Mouse (Mus musculus) MN1 (cell line): ENCODE measurements at regions not wholly inside any gene's neighbourhood (a gene's known extent, or its start where the extent isn't known, plus 50 kb on each side); places are given as distances from the start of the nearest gene placed in this dataset.

Experiments
- DNase-seq: peaks from one replicate; pipeline ENCODE4 v3.0.0-alpha.2; 2016; ENCODE audit warnings: low spot score

DNA sequence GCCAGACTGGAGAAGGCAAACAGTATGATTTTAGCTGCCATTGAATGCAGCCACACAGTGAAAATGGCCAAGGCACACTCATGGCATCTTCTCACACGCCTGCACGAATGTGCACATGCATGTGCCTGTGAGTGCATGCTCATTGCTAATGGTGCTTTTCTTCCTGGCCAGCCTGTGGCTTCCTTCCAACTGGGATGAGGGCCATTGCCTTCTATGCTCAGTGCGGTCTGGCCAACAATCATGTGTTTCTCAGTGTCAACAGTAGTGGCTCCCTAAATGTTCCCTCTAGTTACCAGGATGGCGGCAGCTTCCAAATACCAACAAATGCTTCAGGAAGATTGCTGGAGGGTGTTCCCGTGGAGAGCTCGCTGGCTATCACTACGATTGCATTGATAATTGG lies 131.7 kb upstream of the Sall1 start:
- DNase-seq, result no peak

- DNase-seq, result no peak
Measured at GRCm38 (mm10) chr8:89171561-89171960, 127.6 kb upstream of the Sall1 start.

- DNase-seq, result no peak
Measured at GRCm38 (mm10) chr8:89169484-89169883, 125.5 kb upstream of the Sall1 start.

GRCm38 (mm10) chr8:89167026-89167425 lies 123.1 kb upstream of the Sall1 start:
- no peak for DNase-seq

DNA sequence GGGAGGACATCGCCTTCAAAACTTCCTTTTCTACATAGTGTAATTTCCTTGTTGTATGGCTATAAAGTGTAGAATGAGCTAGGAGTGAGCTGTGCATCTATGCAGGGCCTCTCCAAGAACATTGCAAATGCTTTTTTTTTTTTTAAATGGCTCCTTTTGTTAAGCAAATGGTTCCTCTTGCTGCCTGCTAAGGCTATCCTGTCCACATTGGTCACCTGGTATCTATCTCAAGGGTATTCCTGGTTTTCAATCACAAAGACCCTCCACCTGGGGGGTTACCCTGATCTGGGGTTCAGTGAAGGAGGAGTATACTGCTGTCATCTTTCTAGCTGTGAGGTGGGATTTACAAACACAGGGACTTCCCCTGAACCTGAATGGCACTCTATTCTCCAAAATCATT lies 112.9 kb upstream of the Sall1 start:
- no peak for DNase-seq

DNA sequence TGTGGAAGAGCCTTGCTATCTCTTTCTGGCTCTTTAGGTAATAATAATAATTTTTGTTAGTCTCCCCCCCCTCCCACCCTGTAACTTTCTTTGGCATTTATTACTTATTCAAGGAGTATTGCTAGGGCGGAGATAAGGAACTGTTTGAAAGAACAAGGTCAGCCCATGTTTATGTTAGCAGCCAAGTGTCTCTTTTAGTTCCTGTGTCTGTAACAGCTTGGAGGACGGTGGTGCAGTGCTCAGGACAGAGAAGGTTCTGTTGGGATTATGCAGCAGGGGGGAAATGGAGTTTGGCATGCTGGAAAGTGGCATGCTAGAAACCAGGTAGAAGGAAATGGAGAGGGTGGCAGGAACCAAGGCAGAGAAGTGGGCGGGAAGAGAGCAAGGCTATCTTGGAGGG lies 109.6 kb upstream of the Sall1 start:
- no peak for DNase-seq

- no peak for DNase-seq
Measured at GRCm38 (mm10) chr8:89152867-89153595, 109.1 kb upstream of the Sall1 start.

- no peak for DNase-seq
Measured at GRCm38 (mm10) chr8:89152331-89152730, 108.4 kb upstream of the Sall1 start.

DNA sequence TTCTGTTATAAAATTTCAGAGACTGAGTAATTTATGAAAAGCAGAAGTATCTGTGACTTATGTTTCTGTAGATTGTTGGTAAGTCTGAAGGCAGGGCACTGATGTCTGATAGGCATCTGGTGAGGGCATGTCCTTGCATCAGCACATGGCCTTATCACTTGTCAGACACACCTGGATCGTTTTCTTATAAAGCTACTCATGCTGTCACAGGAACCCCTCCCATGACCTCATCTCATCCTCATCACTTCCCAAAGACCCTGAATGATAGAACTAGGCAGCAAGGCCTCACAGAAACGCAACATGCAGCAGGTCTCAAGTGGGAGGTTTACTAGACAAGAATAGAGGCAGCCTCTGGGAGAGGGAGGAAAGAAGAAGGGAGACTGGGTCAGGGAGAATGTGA lies 107.0 kb upstream of the Sall1 start:
- no peak for DNase-seq

- no peak for DNase-seq
Measured at GRCm38 (mm10) chr8:89141529-89142235, 97.7 kb upstream of the Sall1 start.

DNA sequence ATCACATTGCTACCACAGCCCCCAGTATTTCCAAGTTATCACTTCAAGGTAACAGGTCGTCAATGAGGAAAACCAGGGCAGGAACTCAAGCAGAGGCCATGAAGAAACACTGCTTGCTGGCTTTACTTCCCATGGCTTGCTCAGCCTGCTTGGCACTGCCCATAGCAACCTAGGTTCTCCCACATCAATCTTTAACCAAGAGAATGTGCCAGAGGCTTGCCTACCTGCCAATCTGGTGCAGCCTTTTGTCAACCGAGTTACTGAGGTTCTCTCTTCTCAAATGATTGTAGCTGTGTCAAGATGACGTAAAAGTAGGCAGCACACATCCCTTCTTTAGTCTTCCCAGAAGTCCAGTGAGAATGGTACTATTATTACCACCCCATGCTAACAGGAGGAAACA lies 95.9 kb upstream of the Sall1 start:
- no peak for DNase-seq

DNA sequence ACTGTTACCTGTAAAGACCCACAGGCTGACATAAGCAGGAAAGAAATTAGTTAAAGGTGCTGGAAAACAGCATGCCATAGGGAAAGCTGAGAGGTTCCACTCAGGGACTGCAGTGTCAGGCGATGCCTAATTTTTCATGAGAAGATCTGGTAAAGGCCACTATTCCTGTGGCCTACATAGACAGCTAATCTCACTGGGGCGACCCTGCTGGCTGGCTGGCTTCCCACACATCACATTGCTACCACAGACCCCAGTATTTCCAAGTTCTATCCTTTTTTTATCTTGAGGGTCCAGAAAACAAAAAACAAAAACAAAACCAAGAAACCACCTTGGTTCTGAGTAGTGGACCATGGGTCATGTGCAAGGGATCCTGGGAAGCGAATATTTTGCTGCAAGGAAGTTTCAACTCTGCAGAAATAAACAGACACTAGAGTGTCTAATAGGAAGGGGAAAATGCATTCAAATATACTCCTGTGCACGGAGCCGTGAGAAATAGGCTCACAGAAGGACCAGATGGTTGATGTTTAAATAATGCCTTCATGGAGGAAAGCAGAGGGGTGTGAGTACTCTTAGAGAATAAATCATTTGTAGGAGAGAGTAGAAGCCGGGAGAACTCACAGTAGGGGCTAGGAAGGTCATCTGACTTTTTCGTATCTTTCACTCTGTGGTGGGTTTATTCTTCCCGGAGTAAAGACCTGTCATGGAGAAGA lies 94.6 kb upstream of the Sall1 start:
- DNase-seq, result no peak

GRCm38 (mm10) chr8:89134581-89135484 lies 90.9 kb upstream of the Sall1 start:
- no peak for DNase-seq

DNA sequence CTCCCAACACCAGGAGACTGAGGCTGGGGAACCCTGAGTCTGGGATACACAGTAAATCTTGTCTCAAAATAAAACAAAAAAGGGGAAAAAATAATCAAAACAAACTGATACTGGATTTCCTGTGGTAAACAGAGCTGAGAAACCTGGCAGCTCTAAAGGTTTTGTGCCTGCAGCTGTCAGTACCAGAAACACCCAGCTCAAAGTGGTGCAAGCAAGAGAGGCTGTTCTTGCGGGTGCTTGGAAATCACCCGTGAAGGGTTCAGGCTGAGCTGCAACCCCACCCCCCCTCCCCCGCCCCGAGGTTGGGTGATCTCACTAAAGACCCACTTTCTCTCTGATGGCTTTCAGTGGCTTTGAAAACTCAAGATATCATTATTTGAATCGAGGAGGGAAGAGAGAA lies 90.1 kb upstream of the Sall1 start:
- DNase-seq, result no peak

DNA sequence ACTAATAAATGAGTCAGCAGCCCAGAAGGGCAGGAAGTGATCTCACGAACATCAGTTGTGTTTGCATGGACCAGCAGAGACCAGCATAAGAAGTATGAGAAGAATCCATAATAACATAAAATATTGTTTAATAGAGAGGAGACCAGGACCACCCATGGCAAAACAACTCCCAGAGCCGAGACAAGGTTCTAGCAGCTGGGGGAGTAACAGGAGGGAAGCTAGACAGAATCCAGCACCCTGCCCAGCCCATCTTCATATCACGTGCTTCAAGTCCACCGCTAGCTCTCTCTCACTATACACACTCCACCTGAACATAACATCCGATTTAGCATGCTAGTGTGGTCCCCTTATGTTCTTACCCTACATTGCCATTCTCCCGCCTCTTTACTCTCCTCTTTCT lies 77.1 kb upstream of the Sall1 start:
- no peak for DNase-seq

DNA sequence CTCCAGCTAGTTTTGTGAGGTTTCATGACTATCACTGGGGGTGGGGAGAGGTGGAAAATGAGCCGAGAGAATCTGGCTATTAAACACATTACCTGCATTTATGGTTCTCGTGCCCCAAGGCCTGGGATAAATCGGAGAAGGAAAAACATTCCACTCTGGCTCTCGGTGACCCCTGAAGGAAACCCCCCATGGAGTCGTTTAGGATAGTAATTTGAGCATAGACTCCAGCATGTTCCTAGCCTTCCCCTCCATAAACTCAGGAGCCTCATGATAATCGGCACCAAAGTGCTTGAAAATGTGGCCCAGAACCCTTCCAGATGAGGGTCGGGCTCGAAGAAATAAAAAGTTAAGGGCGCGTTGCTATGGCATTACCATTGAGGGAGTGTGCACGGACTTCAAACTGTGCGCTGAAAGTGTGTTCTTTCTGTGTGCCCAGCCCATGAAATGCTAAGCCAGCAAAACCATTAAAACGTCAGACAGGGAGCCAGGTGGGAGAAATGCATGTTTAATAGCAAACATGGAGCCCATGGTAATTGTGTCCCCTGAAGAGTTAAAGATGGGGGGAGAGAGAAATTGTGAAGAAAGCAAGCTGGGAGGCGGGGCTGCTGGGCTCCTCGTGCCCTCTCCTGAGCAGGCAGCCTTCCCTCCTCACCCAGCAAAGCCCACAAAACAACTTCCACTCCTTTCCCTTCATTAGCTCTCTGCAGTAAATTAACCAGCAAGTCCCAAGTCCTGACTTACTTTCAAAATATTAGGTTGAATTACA lies 64.1 kb upstream of the Sall1 start:
- no peak for DNase-seq

- no peak for DNase-seq
Measured at GRCm38 (mm10) chr8:89106346-89106745, 62.4 kb upstream of the Sall1 start.

- no peak for DNase-seq
Measured at GRCm38 (mm10) chr8:89097396-89097795, 53.4 kb upstream of the Sall1 start.
